Comparison of ENCODE assay signal across 14 mouse cellular contexts in genomic region chr1:105886358-105886757, GRCm38 (mm10).
"Had no signal": no experiment of that assay in that cellular context is flagged by ENCODE, and none has a peak within 500 bp of the region (broad histone marks: within the 10 kb centered on the region; RNA-seq: fewer than 3 reads in every experiment).

No protein-coding gene starts in this region.

- H3K36me3 ChIP-seq: limb, embryonic 12.5 days; limb, embryonic 15.5 days had no signal

- H3K9me3 ChIP-seq: limb, embryonic 12.5 days; limb, embryonic 15.5 days had no signal

- ATAC-seq: hindbrain, embryonic 16.5 days; intestine, embryonic 16.5 days; lung, postnatal 0 days had no signal

- H3K4me1 ChIP-seq: limb, embryonic 15.5 days had no signal

- H3K27ac ChIP-seq: limb, embryonic 12.5 days; limb, embryonic 15.5 days; liver, embryonic 14.5 days had no signal

- H3K9ac ChIP-seq: limb, embryonic 12.5 days; limb, embryonic 15.5 days; liver, embryonic 14.5 days had no signal

- H3K4me2 ChIP-seq: limb, embryonic 12.5 days; limb, embryonic 15.5 days; midbrain, embryonic 11.5 days had no signal

- H3K4me3 ChIP-seq: limb, embryonic 12.5 days; limb, embryonic 15.5 days had no signal

- H3K27me3 ChIP-seq: limb, embryonic 15.5 days had no signal

- DNase-seq: kidney, postnatal 14 days; left cerebral cortex, postnatal 4 days; lung, adult 18-20 months; lung, postnatal 36 days; midbrain, embryonic 14.5 days; thymus, adult 18-20 months; thymus, postnatal 36 days had no signal
